Mouse (Mus musculus) T-helper 1 cell (primary cell): Measurements from ENCODE around the gene Sbk1.

Experiments
- in situ Hi-C: fragments of 300-600 bp; cut with MboI, MseI; formaldehyde crosslinking; loops from one replicate; pipeline ENCODE4 v1.15.1; 2025; ENCODE audit warnings: high pct_unique_total_duplicates

Gene Sbk1

GRCm38 (mm10) chr7:126335556-126335955, 63.1 kb downstream of the Sbk1 start:
- in situ Hi-C loops, result no loop called here

GRCm38 (mm10) chr7:126338906-126339305, 66.5 kb downstream of the Sbk1 start:
- in situ Hi-C loops, result no loop called here

- in situ Hi-C loops, result no loop called here
These were observed 67.1 kb downstream of the Sbk1 start for GRCm38 (mm10) chr7:126339521-126339971.

DNA sequence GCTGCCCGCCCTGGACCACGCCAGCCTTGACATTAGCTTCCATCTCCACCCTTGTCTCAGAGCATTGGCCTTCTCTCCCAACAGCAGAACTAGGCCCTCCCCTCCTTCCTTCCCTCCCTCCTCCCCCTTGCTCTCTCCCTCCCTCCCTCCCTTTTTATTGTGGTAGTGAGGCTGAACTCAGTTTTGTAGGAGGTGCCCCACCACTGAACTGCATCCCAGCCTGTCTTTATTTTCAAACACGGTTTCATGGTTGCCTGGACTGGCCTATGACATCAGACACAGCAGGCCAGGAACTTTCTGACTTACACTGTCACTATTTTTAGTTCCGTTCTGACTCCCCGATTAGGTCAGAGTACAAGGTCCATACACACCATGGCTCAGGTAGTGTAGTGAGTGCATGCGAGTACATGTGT, 67.8 kb downstream of the Sbk1 start:
- in situ Hi-C loops, result no loop called here

- in situ Hi-C loops, result no loop called here
These were observed 68.5 kb downstream of the Sbk1 start for GRCm38 (mm10) chr7:126340896-126341295.
